Mouse (Mus musculus) lung, embryonic 15.5 days (tissue): ENCODE measurements around the gene Zfp503. TPM values are rescaled to one million over a fixed set of nuclear protein-coding genes. Genes with fewer than 3 reads are reported as not detected.

ENCODE experiments used
- ATAC-seq: fragments of 200-750 bp; cut with Nextera tagmentation; 2 replicates; pipeline ENCODE4 v1.8.0; 2017; ENCODE audit warnings: moderate number of reproducible peaks, borderline replicate concordance; ENCODE audit not compliant: low FRiP score, low TSS enrichment; ENCODE audit errors: extremely low read depth
- H3K27ac ChIP-seq: fragments of 300-500 bp; sonication (generic); 2 replicates; pipeline ENCODE4 v1.5.1; 2015; ENCODE audit warnings: moderate library complexity, mild to moderate bottlenecking, inconsistent platforms
- H3K27me3 ChIP-seq: fragments of 300-500 bp; sonication (generic); 2 replicates; pipeline ENCODE4 v1.6.1; 2015; ENCODE audit warnings: inconsistent platforms
- H3K36me3 ChIP-seq: fragments of 300-500 bp; sonication (generic); 2 replicates; pipeline ENCODE4 v1.6.1; 2015; ENCODE audit warnings: inconsistent platforms
- H3K4me1 ChIP-seq: fragments of 300-500 bp; sonication (generic); 2 replicates; pipeline ENCODE4 v1.6.1; 2015; ENCODE audit warnings: inconsistent platforms
- H3K4me2 ChIP-seq: fragments of 300-500 bp; sonication (generic); 2 replicates; pipeline ENCODE4 v1.6.1; 2015; ENCODE audit warnings: inconsistent platforms, mild to moderate bottlenecking, moderate library complexity
- H3K4me3 ChIP-seq: fragments of 300-500 bp; sonication (generic); 2 replicates; pipeline ENCODE4 v1.5.1; 2015; ENCODE audit warnings: mild to moderate bottlenecking, inconsistent platforms
- H3K9ac ChIP-seq: fragments of 300-500 bp; sonication (generic); 2 replicates; pipeline ENCODE4 v1.6.1; 2015; ENCODE audit warnings: inconsistent platforms
- H3K9me3 ChIP-seq: fragments of 300-500 bp; sonication (generic); 2 replicates; pipeline ENCODE4 v1.6.1; 2016; ENCODE audit warnings: inconsistent platforms
- WGBS: fragments of 180-500 bp; shearing (Covaris S2); methylation state at CpG from one replicate; pipeline ENCODE4 v1.1.7; 2015; 5-methylcytosine and 5-hydroxymethylcytosine counted together
- polyA plus RNA-seq: library from polyadenylated mRNA; unstranded; fragments of >200 nt; fragmentation: Nextera tagmentation; extraction: Ambion mirVana; gene quantifications from 2 replicates; pipeline ENCODE4 v1.2.1, GENCODE M21; 2015

Gene Zfp503
- polyA plus RNA-seq, 1 experiment from 2014 or later: 26.8 TPM

- Histone ChIP-seq H3K4me2 (peak overlapping the region; percentile 90), H3K27ac (no peak overlapping the region), H3K9me3 (no peaks in the 10 kb centered on the region), H3K9ac (no peak overlapping the region; the same call in 1 of the 2 replicates), H3K4me3 (peak overlapping the region; percentile 96), H3K4me1 (peaks cover 41% of the 10 kb centered on the region), H3K27me3 (no peaks in the 10 kb centered on the region), H3K36me3 (no peaks in the 10 kb centered on the region)
- ATAC-seq: no peak
- 34% methylated on average over 5 of the region's 5 CpGs for WGBS
Measured at GRCm38 (mm10) chr14:21991856-21992255, 2.5 kb upstream of the Zfp503 start.

- H3K27me3 ChIP-seq: no peaks in the 10 kb centered on the region
- 4% methylated on average over 26 of the region's 26 CpGs for WGBS
- H3K9ac ChIP-seq: peak overlapping the region; percentile 62
- no peaks in the 10 kb centered on the region for H3K9me3 ChIP-seq
- peak overlapping the region; percentile 96 for H3K4me3 ChIP-seq
- peak overlapping the region; percentile 100 for H3K27ac ChIP-seq
- no peaks in the 10 kb centered on the region for H3K36me3 ChIP-seq
- ATAC-seq: no peak
- peak overlapping the region; percentile 90 for H3K4me2 ChIP-seq
- peaks cover 41% of the 10 kb centered on the region for H3K4me1 ChIP-seq
Measured at GRCm38 (mm10) chr14:21991251-21991780, 1.9 kb upstream of the Zfp503 start.

- H3K4me3 ChIP-seq: peak overlapping the region; percentile 96
- H3K9me3 ChIP-seq: no peaks in the 10 kb centered on the region
- ATAC-seq: no peak
- peaks cover 37% of the 10 kb centered on the region for H3K4me1 ChIP-seq
- WGBS: 3% methylated on average over 31 of the region's 31 CpGs
- peak overlapping the region; percentile 100 for H3K27ac ChIP-seq
- peaks cover 4% of the 10 kb centered on the region; the same call in 1 of the 2 replicates for H3K36me3 ChIP-seq
- H3K27me3 ChIP-seq: no peaks in the 10 kb centered on the region
- H3K9ac ChIP-seq: peak overlapping the region; percentile 62
- peak overlapping the region; percentile 90 for H3K4me2 ChIP-seq
Measured at GRCm38 (mm10) chr14:21990321-21991021, 1.1 kb upstream of the Zfp503 start.

GRCm38 (mm10) chr14:21988577-21989290 is 667 bp downstream of the Zfp503 start:
- H3K27me3 ChIP-seq: no peaks in the 10 kb centered on the region
- peak overlapping the region; percentile 62 for H3K9ac ChIP-seq
- WGBS: under 1% methylated on average over 26 of the region's 26 CpGs
- no peaks in the 10 kb centered on the region for H3K9me3 ChIP-seq
- H3K4me2 ChIP-seq: peak overlapping the region; percentile 90
- peak overlapping the region; percentile 100 for H3K27ac ChIP-seq
- H3K4me3 ChIP-seq: peak overlapping the region; percentile 96
- ATAC-seq: no peak
- H3K36me3 ChIP-seq: peaks cover 10% of the 10 kb centered on the region; the same call in 1 of the 2 replicates
- H3K4me1 ChIP-seq: peaks cover 32% of the 10 kb centered on the region

- H3K27ac ChIP-seq: peak overlapping the region; percentile 100
- under 1% methylated on average over 74 of the region's 74 CpGs for WGBS
Measured at GRCm38 (mm10) chr14:21987660-21988576, 1.5 kb downstream of the Zfp503 start.

GRCm38 (mm10) chr14:21986733-21987659 is 2.4 kb downstream of the Zfp503 start:
- H3K27me3 ChIP-seq: no peaks in the 10 kb centered on the region
- H3K27ac ChIP-seq: peak overlapping the region; percentile 100
- peak overlapping the region; percentile 96 for H3K4me3 ChIP-seq
- peaks cover 32% of the 10 kb centered on the region for H3K4me1 ChIP-seq
- no peaks in the 10 kb centered on the region for H3K9me3 ChIP-seq
- under 1% methylated on average over 59 of the region's 61 CpGs for WGBS
- H3K4me2 ChIP-seq: peak overlapping the region; percentile 90
- H3K36me3 ChIP-seq: peaks cover 10% of the 10 kb centered on the region; the same call in 1 of the 2 replicates
- peak overlapping the region; percentile 99 for H3K9ac ChIP-seq
- ATAC-seq: peak; percentile 19

More at GRCm38 (mm10) chr14:21987660-21988576, 1.5 kb downstream of the Zfp503 start:
- H3K9ac ChIP-seq: peak overlapping the region; percentile 99
- H3K36me3 ChIP-seq: peaks cover 10% of the 10 kb centered on the region; the same call in 1 of the 2 replicates
- peaks cover 29% of the 10 kb centered on the region for H3K4me1 ChIP-seq
- H3K9me3 ChIP-seq: no peaks in the 10 kb centered on the region
- no peaks in the 10 kb centered on the region for H3K27me3 ChIP-seq
- peak overlapping the region; percentile 96 for H3K4me3 ChIP-seq
- ATAC-seq: peak; percentile 86
- H3K4me2 ChIP-seq: peak overlapping the region; percentile 90

GRCm38 (mm10) chr14:21985981-21986732 is 3.2 kb downstream of the Zfp503 start:
- no peaks in the 10 kb centered on the region for H3K27me3 ChIP-seq
- H3K4me1 ChIP-seq: peaks cover 34% of the 10 kb centered on the region
- peak overlapping the region; percentile 90 for H3K4me2 ChIP-seq
- peak overlapping the region; percentile 96 for H3K4me3 ChIP-seq
- peak overlapping the region; percentile 99 for H3K9ac ChIP-seq
- no peak for ATAC-seq
- 0% methylated on average over 62 of the region's 62 CpGs for WGBS
- H3K36me3 ChIP-seq: peaks cover 10% of the 10 kb centered on the region; the same call in 1 of the 2 replicates
- peak overlapping the region; percentile 100 for H3K27ac ChIP-seq
- H3K9me3 ChIP-seq: no peaks in the 10 kb centered on the region

- under 1% methylated on average over 37 of the region's 37 CpGs for WGBS
- no peaks in the 10 kb centered on the region for H3K27me3 ChIP-seq
- H3K4me1 ChIP-seq: peaks cover 32% of the 10 kb centered on the region
Measured at GRCm38 (mm10) chr14:21985426-21985931, 3.9 kb downstream of the Zfp503 start.

GRCm38 (mm10) chr14:21984757-21985425 is 4.5 kb downstream of the Zfp503 start:
- 2% methylated on average over 49 of the region's 49 CpGs for WGBS
- Histone ChIP-seq H3K36me3 (peaks cover 10% of the 10 kb centered on the region; the same call in 1 of the 2 replicates), H3K9ac (peak overlapping the region; percentile 99), H3K4me1 (peaks cover 29% of the 10 kb centered on the region), H3K9me3 (no peaks in the 10 kb centered on the region), H3K4me2 (peak overlapping the region; percentile 90), H3K27ac (peak overlapping the region; percentile 100), H3K27me3 (no peaks in the 10 kb centered on the region), H3K4me3 (peak overlapping the region; percentile 96)
- no peak for ATAC-seq

More at GRCm38 (mm10) chr14:21985426-21985931, 3.9 kb downstream of the Zfp503 start:
- peak overlapping the region; percentile 96 for H3K4me3 ChIP-seq
- no peak for ATAC-seq
- H3K9me3 ChIP-seq: no peaks in the 10 kb centered on the region
- H3K4me2 ChIP-seq: peak overlapping the region; percentile 90
- H3K27ac ChIP-seq: peak overlapping the region; percentile 100
- peak overlapping the region; percentile 99 for H3K9ac ChIP-seq
- peaks cover 10% of the 10 kb centered on the region; the same call in 1 of the 2 replicates for H3K36me3 ChIP-seq
